Mouse (Mus musculus) embryo, embryonic 11 days (tissue): ENCODE data around the gene Senp7.
A peak's percentile ranks its signal among the peaks of the same experiment; 100 is the strongest.
"Not testable (repeated sequence)": the region's sequence is repeated elsewhere in the genome, so short reads cannot be mapped to it uniquely, and the experiment has no call there.

Experiments used
- DNase-seq: peaks from one replicate; pipeline ENCODE4 v3.0.0-alpha.2; 2015

Senp7 gene

DNA sequence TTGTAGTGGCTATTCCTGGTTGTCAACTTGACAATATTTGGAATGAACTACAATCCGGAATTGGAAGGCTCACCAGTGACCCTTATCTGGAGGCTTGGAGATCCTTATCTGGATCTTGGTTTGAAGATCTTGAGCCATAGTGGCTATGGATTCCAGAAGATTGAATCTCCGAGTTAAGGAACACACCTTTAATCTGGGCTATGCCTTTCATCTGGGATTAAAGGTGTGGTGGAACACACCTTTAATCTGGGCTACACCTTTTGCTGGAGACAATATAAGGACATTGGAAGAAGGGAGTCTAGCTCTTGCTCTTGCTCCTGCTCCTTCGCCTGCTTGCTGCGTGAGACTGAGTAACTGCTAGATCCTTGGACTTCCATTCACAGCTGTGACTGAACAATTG, at the start of gene Senp7:
Gene Senp7 (plus strand): TSS at position 301 of the 400 bp plus-strand sequence.
- DNase-seq = not testable (repeated sequence)

DNA sequence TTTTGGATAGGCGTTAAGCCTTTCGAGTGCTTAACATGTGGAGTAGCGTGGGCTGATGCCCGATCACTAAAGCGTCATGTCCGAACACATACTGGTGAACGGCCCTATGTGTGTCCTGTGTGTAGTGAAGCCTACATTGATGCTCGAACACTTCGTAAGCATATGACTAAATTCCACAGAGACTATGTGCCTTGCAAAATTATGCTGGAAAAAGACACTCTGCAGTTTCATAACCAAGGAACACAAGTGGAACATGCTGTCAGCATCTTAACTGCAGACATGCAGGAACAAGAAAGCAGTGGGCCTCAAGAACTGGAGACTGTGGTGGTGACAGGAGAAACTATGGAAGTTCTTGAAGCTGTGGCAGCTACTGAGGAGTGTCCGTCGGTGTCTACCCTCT, 41.3 kb upstream of the Senp7 start:
- no peak for DNase-seq

DNA sequence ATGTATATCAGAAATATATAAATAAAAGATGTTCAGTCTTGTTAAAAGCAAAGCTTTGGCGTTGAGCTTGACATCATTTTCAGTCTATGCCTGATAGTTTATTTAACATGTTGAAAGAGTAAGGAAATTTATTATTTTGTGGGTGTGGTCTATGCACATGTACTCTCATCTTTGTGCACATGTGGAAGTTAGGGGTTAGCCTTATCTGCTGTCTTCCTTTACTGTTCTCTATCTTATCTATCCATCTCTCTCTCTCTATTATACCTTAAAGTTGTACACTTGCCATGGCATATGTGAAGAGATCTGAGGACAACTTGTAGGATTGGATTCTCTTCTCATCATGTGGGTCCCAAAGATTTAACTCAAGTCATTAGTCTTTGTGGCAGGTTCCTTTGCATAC, 39.3 kb upstream of the Senp7 start:
- DNase-seq = no peak

DNA sequence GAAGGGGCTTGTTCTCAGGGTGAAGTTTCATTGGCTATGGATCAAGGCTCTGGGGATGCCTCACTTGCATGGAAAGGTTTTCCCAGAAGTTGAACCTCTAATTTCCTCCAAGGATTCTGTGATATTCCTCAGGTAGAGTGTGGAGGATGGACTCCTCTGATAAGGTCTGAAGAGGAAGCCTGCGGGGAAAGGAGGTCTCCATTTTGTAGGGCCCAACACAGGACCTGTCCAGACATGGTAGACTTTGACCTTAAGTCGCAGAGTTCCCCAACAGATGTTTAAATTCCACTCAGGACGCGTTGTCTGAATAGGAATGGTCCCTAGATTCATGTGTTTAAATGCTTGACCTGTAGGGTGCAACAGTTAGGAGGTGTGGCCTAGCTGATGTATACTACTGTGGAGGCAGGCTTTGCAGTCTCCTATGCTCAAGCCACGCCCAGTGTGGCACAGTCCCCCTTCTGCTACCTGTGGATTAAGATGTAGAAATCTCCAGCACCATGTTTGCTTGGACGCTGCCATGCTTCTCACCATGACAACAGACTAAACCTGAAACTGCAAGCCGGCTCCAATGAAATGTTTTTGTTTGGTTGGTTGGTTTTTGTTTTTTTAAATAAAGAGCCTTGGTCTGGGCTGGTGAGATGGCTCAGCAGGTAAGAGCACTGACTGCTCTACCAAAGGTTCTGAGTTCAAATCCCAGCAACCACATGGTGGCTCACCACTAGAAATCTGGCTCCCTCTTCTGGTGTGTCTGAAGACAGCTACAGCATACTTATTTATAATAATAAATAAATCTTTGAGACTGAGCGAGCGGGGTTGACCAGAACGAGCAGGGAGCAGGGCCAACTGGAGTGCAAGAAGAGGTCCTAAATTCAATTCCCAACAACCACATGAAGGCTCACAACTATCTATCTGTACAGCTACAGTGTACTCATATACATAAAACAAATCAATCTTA, 35.1 kb upstream of the Senp7 start:
- DNase-seq = no peak

DNA sequence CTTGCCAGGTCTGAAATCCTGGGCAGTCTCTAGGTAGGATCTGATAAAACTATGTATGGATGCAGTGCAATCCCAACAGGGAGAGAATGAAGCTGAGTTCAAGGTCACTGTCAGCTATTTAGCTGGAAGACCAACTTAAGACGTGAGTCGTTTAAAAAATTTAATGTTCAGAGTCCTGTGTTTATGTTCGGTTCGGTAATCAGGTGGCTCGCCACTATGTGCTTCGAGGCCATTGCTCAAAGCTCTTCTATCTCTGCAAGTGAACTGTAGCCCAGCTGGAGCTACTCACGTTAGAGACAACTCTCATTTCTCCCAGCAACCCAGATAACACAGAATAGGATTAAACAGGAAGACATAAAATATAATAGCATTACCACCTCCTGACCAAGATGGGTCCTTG, 34.1 kb upstream of the Senp7 start:
- DNase-seq = no peak

DNA sequence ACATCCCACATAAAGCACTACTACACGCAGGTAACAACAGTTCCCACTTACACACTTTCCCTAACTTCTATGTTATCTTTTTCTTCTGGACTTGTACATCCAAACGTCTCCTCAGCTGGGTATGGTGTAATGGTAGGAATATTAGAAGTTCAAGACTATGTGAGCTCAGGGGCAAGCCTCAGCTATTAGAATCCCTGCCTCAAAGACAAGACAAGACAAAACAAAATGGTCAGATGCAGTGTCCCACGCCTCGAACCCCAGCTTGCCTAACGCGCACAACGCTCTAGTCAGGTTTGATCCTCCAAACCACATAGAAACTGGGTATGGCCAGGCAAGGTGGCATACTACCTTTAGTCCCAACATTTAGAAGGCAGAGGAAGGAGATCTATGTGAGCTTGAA, 28.5 kb upstream of the Senp7 start:
- DNase-seq = no peak

DNA sequence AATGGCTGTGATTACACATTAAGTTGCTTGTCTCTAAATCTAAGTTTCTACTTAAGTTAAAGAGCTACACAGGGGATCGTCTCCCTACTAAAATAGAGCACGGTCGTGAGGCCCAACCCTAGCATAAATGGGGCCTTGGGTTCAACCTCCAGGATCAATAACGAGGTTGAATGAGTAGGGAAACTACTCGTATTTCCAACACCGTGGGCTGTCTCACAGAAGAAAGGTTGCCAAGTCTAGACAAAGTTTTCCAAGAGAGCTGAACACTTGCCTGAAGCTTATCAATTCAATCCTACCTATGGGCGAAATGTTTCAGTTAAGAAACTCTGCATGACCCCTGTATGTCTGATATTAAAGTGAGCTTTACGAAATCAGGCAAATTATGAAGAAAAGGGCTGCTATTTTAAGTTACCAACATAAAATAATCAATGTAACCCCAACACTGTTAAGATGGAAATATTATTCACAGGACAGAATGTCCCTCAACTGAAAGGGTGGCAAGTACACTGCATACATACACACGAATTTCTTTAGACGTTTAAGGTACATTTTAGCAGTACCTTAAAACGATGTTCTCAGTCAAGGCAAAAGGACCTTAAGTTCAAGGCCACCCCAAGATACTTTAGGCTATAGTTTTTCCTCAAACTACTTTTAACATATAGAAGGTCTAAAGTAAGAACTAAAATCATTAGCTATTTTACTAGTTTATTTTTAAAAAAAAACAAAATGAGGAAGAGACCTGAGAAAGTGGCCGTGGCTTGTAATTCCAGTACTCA, 20.1 kb upstream of the Senp7 start:
- no peak for DNase-seq

DNA sequence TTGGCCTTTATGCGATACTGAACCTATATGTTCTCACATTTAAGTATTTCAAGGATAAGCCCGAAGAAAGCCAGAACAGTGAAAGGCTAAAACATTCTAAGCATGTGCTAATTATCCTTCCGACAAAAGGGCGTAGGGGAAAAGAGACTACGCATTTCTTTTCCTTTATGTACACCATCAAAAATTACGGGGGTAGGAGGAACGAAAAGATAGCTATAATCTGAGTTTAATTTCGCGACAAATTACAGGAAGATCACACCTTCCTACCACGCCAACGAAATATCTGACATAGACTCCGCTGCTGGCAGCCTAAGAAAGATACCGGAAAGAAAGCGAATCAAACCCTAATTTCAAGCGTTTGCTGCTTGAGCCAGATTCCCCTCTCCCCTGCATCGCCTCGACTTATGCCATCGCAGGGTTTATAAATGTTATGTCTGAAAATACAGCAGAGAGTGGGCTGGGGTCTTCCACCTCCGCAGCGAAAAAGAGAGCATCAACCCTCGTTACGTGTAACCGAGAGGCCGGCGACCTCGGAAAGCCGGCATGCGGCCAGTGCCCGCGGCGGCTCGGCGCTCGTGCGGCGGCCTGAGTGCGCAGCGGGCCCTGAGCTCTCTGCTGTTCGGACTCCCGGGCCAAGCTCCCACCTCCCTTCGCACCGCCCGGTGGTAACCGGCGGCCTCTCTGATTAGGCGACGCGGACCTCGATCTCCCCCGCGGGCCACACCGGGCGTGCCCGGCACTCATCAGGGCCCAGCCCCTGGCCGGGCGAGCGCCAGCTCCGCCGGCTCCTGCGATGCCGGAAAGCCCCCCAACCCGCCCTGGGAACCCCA, 19.2 kb upstream of the Senp7 start:
- DNase-seq = peak; percentile 66

DNA sequence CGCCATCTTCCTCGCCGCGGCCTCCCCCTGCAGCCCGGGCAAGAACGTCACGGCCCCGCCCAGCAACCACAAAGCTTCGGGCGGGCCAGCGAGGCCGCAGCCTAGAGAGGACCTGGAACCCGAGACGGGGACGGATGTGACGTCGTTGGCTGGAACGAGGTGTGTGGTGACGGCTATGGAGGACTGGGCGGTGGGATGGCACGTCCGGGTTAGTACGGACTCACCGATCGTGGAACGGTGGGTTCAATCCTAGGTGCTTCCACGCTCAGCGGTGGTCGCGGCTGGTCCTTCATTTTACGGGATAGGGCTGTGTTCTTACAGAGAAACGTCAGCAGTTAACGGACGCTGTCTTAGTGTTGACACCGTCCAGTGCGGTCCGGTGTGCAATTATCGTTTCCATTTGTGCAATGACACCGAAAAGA, 18.5 kb upstream of the Senp7 start, which contains the start of gene Pcnp:
Gene Pcnp (minus strand): TSS at position 79 of the 422 bp plus-strand sequence.
- peak; percentile 98 for DNase-seq

DNA sequence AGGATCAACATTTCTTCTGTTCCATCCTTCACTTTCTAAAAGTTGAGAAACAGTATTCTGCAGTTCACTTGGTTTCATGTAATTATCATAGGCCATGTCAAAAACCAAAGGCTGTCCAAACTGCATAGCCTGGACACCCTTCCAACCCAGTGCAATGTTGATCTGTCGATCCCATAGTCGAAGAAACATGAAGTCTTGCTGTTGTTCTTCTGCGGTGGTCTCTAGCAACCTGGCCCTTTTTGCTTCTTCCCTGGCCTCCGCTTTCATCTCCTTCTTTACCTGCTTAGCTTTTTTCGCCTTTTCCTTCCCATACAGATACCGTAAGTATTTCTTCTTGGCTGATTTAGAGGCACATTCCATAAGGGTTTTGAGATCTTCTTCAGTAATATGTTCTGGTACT, 13.6 kb upstream of the Senp7 start:
- DNase-seq = no peak

DNA sequence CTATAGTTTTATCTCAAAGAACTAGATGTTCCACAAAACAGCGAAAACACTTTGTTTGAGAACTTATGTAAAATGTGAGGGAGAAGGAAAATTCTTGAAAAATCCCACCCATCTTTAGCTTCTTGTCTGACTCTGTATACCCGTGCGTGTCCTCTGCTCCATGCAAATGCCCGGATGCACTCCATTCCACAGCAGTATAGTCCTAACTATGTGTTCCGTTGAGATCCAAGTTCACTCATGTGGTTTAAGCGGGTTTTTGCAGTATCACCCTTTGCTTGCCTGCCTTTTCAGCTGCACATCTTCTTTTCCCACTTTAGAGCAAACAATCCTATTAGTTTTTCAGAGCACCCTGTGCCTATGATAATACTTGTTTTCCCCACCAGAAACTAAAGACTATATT, 11.6 kb upstream of the Senp7 start:
- no peak for DNase-seq

DNA sequence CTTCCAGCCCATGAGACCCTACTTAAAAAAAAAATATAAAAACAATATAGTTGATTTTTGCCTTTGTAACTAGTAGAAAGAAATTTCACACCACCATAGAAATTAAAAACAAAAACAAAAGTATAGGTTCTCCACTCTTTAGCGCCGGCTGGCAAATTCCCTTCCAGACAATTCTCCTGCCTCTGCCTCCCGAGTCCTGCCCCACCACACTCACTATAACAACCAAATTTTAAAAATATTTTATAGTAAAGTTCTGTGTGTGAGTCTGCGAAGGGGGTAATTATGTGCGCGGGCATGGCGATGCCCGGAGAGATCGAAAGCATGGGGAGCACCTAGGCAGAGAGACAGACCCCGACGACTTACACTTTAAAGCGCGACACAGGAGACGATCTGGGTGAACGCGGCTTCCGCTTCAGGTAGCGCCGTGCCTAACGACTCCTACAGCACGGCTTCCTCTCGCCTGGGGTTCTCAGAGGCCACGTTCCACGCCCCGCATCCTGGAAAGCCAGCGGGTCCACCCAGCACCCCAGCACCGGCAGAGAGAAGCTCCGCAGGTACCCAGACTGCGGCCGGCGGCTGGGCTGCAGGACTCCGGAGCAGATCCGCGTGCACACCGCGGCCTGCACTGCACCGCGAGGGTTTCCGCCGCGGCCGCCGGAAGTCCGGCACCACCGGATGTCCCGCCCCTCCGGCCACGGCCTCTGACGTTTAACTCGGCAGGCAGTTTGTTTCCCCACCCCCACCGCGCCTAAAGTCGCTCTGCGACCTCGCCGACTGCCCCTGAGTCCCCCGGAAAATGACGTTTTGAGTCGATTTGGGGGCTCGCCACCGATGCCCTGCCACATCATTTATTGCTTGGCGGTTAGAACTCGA, 10.8 kb upstream of the Senp7 start, which contains the start of gene Trmt10c:
Gene Trmt10c (minus strand): TSS at position 682 of the 873 bp plus-strand sequence.
- DNase-seq = peak; percentile 97

DNA sequence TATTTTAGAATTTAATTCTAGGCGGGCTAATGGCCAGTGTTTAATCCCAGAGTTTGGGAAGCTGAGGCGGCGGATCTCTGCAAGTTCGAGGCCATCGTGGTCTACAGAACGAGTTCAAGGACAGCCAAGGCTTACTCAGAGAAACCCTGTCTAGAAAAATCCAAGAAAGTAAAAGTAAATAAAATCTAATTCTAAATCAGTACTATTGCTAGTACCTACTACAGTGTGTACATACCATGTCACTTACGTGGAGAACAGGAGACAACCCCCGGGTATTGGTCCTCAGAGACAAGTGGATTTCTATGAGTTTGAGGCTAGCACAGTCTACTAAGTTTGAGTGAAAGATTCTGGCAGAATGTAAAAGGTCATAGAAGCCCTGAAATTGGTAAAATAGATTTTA, 10.0 kb upstream of the Senp7 start:
- no peak for DNase-seq

DNA sequence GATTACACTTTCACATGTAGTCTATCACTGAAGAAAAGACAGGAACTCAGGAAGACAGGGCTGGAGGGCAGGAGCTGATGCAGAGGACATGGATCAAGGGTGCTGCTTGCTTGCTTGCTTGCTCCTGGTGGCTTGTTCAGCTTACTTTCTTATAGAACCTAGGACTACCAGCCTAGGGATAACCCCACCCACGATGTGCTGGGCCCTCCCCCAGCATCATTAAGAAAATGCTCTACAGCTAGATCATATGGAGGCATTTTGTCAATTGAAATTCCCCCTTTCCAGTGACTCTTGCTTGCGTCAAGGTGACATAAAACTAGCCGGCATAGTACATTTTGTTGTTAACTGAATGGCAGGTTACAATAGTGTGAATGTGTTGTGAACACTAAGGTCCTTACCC, 7.8 kb downstream of the Senp7 start:
- no peak for DNase-seq

DNA sequence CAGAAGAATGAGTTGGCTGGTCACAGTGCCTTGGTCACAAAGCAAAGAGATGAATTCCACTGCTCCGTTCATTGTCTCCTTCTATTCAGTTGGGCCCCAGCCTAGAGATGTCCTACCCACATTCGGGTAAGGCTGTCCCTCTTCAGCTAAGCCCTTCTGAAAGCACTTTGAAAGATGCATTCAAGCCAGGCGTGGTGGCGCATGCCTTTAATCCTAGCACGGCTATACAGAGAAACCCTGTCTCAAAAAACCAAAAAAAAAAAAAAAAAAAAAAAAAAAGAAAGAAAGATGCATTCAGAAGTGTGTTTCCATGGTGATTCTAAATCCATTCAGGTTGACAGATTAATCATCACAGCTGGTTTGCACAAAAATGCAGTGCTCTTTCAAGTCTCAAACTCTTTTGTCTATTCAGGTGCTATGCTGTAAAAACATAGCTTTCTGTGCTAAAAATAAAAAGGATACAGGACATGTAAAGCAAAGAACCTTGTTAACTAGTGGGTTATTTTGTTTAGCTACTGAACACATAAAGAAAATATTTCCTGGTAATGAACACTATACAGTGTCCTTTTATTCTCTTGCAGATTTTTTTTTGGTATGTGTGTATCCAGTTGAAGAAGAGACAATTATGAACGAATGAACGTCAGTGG, 8.9 kb downstream of the Senp7 start:
- DNase-seq = peak; percentile 45

DNA sequence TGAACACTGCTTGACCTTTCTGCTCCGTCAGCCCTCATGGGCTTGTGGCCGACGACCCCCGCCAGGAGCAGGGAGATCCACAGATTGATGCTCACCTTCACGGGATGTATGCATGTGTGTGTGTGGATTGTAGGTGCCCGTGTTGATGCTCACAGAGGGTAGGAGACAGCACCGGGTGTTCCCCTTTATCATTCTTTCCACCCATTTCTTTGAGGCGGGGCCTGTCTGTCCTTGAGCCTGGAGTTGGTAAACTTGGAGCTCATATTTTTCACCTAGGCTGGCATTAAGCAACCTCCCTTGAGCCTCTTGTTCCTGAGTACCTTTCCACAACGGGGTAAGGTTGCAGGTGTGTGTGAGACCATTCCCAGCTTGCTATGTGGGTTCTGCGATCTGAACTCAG, 10.0 kb downstream of the Senp7 start:
- no peak for DNase-seq

DNA sequence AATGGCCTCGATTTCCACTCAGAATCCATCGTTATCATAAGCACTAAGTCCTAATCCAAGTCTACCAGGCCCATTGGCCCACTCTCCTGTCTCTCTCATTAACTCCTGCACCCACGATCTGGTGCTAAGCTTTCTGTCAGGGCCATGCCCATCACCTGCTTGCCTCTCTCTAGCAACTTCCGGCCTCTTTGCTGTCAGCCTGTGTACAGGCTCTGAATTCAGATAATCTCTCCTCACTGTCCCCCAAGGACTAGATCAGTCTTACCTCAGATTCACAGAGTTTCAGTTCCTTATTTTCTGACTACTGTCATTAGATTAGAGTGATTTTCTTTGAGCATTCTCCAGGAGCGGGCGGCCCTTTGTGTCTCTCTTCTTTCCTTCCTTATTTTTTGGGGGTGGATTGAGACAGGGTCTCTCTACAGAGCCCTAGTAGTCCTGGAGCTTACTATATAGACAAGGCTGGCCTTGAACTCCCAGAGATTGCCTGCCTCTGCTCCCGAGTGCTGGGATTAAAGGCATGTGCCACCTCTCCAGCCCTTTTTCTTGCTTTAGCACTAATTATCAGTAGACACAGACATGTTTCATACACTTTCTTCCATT, 14.0 kb downstream of the Senp7 start:
- no peak for DNase-seq

DNA sequence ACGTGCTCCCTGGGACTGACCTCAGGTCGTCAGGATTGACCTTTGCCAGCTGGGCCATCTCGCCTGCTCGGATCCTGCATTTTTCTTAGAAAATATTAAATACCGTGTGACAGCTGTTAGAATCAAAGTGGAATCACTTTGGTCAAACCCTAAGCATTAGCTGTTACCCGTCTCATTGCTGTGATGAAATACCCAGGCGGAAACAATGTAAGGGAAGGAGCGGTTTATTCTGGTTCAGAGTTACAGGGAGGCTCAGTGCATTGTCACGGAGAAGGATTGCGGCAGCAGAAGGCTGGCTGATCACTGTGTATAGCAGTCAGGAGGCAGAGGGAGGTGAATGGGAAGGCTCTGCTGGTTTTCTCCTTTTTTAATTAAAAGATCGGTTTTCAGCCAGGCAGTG, 14.8 kb downstream of the Senp7 start:
- DNase-seq = peak; percentile 13

DNA sequence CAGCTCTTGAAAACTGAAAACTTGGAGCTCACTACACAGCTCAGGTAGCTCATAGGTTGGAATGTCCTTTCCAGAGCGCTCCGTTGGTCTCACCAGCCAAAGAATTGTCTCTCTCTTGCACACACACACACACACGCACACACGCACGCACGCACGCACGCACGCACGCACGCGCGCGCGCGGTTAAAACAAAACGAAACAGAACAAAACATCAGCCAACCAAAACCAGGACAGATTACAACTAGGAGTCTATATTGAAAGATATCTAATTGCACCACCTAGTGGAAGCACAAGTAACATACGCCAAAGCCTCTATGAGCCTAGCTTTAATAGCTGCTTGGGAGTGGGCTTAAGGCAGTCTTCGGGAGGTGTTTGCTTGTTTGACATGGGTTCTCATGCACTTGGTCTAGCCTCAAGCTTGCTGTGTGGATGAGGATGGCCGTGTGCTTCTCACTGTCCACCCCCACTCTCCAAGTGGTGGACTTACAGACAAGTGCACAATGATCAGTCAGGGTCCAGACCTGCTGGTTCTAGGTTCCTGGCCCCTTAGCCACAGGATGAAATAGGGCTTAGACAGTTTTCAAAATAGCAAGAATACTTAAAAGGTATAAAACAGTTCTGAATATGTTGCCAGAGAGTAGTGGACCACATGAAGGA, 16.3 kb downstream of the Senp7 start:
- DNase-seq = peak; percentile 91

DNA sequence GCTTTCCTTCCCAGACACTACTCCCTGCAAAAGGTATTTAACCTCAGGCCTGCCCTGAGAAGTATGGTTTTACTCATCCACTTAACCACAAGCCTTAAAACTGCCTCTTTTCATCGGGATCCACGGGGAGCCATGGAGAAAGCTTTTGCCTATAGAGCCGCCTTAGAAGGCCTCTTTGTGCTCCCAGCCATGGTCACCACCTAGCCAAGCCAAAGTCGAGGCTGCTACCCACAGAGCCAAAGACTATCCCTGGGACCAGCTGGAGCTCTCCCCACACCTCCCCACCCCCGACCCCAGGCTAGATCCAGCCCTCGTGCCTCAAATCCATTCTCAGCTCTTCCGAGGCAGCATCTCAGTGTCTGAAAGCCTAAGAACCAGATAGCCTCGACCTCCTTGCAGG, 18.0 kb downstream of the Senp7 start:
- DNase-seq = no peak
